ENCODE assay signal across 8 mouse cellular contexts in the genomic region with DNA sequence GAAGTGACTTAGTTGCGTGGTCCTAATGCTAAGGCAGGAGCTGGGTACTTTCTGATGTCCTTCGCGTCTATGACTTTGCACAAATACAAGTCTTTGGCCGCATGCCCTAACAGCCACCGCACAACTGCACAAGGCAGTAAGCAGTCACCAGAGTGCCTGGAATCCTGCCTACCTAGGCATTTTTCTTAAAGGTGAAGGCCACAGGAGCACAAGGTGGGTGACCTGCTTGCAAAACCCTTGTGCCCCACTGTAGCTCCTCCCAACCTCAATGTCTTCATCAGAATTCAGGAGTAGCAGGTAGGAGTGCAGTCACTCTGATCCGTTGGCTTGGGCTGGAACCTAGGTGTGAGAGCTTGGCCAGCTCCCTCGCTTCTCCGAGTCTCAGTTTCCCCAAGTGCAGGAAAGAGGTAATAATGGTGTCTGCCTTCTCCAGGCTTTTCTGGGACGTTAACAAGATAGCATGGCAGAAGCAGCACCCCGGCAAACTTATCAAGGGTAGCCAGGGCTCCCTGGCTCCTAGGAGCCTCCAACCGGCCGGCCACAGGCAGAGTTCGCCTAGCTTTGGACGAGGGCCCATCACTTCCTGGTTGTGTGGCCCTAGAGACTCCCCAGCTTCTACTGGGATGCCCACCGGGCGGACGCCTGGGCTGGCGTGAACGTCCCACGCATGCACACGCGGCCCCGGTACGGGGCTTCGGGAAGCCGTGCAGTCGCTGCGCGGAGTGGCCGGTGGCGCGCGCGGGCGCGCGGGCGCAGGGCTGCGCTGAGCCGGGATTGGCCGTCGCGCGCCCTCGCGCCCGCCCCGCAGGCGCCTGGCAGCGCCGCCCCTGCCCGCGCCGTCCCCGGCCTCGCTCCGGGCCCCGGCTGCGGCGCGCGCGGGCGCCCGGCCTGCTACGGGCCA. TPM values are rescaled to one million over a fixed set of nuclear protein-coding genes. Genes with fewer than 3 reads are reported as not detected.
DNase-seq lines count a peak whose midpoint lies in the region; ATAC-seq lines count a peak whose summit lies in the region.

No protein-coding gene starts in this region.

- H3K4me3 ChIP-seq in embryonic facial prominence, embryonic 12.5 days, result peak overlapping the region; percentile 96
- H3K4me3 ChIP-seq in heart, embryonic 10.5 days, result peak overlapping the region; percentile 95
- H3K4me3 ChIP-seq in kidney, embryonic 14.5 days (ENCODE audit: low read length), result peak overlapping the region; percentile 89
- H3K4me3 ChIP-seq in liver, embryonic 16.5 days (ENCODE audit: low read depth, low read length), result peak overlapping the region; percentile 86
- peak overlapping the region; percentile 93 for H3K4me3 ChIP-seq in neural tube, embryonic 13.5 days

- no peaks in the 10 kb centered on the region for H3K9me3 ChIP-seq in embryonic facial prominence, embryonic 12.5 days
- no peaks in the 10 kb centered on the region for H3K9me3 ChIP-seq in heart, embryonic 10.5 days
- no peaks in the 10 kb centered on the region for H3K9me3 ChIP-seq in kidney, embryonic 14.5 days (ENCODE audit: control insufficient read depth, low read length)
- H3K9me3 ChIP-seq in liver, embryonic 16.5 days (replicated peaks; ENCODE audit: control insufficient read depth, low read length), result no peaks in the 10 kb centered on the region
- H3K9me3 ChIP-seq in neural tube, embryonic 13.5 days, result no peaks in the 10 kb centered on the region

- no peaks in the 10 kb centered on the region for H3K27me3 ChIP-seq in embryonic facial prominence, embryonic 12.5 days
- no peaks in the 10 kb centered on the region for H3K27me3 ChIP-seq in heart, embryonic 10.5 days (ENCODE audit: insufficient read depth, poor library complexity, severe bottlenecking)
- H3K27me3 ChIP-seq in kidney, embryonic 14.5 days (ENCODE audit: control insufficient read depth, insufficient read depth, low read length), result no peaks in the 10 kb centered on the region
- H3K27me3 ChIP-seq in liver, embryonic 16.5 days (ENCODE audit: control insufficient read depth, insufficient read depth, low read depth, low read length), result no peaks in the 10 kb centered on the region
- H3K27me3 ChIP-seq in neural tube, embryonic 13.5 days, result no peaks in the 10 kb centered on the region

- peak overlapping the region; percentile 92 for H3K4me2 ChIP-seq in embryonic facial prominence, embryonic 12.5 days (replicated peaks)
- peak overlapping the region; percentile 68 for H3K4me2 ChIP-seq in kidney, embryonic 14.5 days (replicated peaks; ENCODE audit: low read depth, low read length)
- H3K4me2 ChIP-seq in liver, embryonic 16.5 days (ENCODE audit: low read depth, low read length), result peak overlapping the region; percentile 97
- peak overlapping the region; percentile 94 for H3K4me2 ChIP-seq in neural tube, embryonic 13.5 days

- peak overlapping the region; percentile 95 for H3K9ac ChIP-seq in embryonic facial prominence, embryonic 12.5 days
- peak overlapping the region; percentile 98 for H3K9ac ChIP-seq in kidney, embryonic 14.5 days (ENCODE audit: low read depth, low read length)
- H3K9ac ChIP-seq in liver, embryonic 16.5 days (ENCODE audit: low read depth, low read length), result peak overlapping the region; percentile 88
- peak overlapping the region; percentile 97 for H3K9ac ChIP-seq in neural tube, embryonic 13.5 days

- WGBS in embryonic facial prominence, embryonic 12.5 days, result 7% methylated on average over 63 of the region's 66 CpGs
- 21% methylated on average over 66 of the region's 66 CpGs for WGBS in heart, embryonic 10.5 days
- WGBS in kidney, embryonic 14.5 days, result 6% methylated on average over 48 of the region's 66 CpGs
- 2% methylated on average over 50 of the region's 66 CpGs for WGBS in liver, embryonic 16.5 days (ENCODE audit: insufficient replicate concordance)
- WGBS in neural tube, embryonic 13.5 days, result 5% methylated on average over 61 of the region's 66 CpGs

- H3K27ac ChIP-seq in embryonic facial prominence, embryonic 12.5 days, result peak overlapping the region; percentile 87
- peak overlapping the region; percentile 97 for H3K27ac ChIP-seq in heart, embryonic 10.5 days
- peak overlapping the region; percentile 74; the same call in 1 of the 2 replicates for H3K27ac ChIP-seq in kidney, embryonic 14.5 days (ENCODE audit: low read depth, low read length)
- peak overlapping the region; percentile 87 for H3K27ac ChIP-seq in liver, embryonic 16.5 days (ENCODE audit: low read length)
- peak overlapping the region; percentile 86 for H3K27ac ChIP-seq in neural tube, embryonic 13.5 days (replicated peaks)

- ATAC-seq in embryonic facial prominence, embryonic 12.5 days (ENCODE audit: insufficient number of reproducible peaks, insufficient read depth, low FRiP score, low TSS enrichment), result peak; percentile 90
- ATAC-seq in kidney, embryonic 14.5 days (ENCODE audit: low FRiP score, low TSS enrichment), result peak; percentile 83
- peak; percentile 82 for ATAC-seq in liver, embryonic 16.5 days (ENCODE audit: low read depth)
- peak; percentile 90 for ATAC-seq in neural tube, embryonic 13.5 days (ENCODE audit: low read depth)

- peaks cover 27% of the 10 kb centered on the region for H3K36me3 ChIP-seq in embryonic facial prominence, embryonic 12.5 days
- peaks cover 32% of the 10 kb centered on the region for H3K36me3 ChIP-seq in heart, embryonic 10.5 days
- peaks cover 29% of the 10 kb centered on the region for H3K36me3 ChIP-seq in kidney, embryonic 14.5 days (ENCODE audit: control insufficient read depth, insufficient read depth, low read length)
- peaks cover 20% of the 10 kb centered on the region for H3K36me3 ChIP-seq in liver, embryonic 16.5 days (ENCODE audit: control insufficient read depth, insufficient read depth)
- H3K36me3 ChIP-seq in neural tube, embryonic 13.5 days, result peaks cover 29% of the 10 kb centered on the region

- peak; percentile 85 for DNase-seq in CD4-positive, CD25-positive, alpha-beta regulatory T cell, adult 2 months (ENCODE audit: low read depth, low spot score)
- DNase-seq in adrenal gland, postnatal 14 days, result peak; percentile 89
- peak; percentile 88 for DNase-seq in heart, embryonic 10.5 days (ENCODE audit: low spot score)
- DNase-seq in thymus, postnatal 0 days (ENCODE audit: low spot score), result peak; percentile 79

- H3K4me1 ChIP-seq in embryonic facial prominence, embryonic 12.5 days, result peaks cover 43% of the 10 kb centered on the region
- peaks cover 30% of the 10 kb centered on the region for H3K4me1 ChIP-seq in heart, embryonic 10.5 days
- H3K4me1 ChIP-seq in kidney, embryonic 14.5 days (ENCODE audit: control insufficient read depth, insufficient read depth, low read length), result peaks cover 19% of the 10 kb centered on the region
- peaks cover 71% of the 10 kb centered on the region for H3K4me1 ChIP-seq in liver, embryonic 16.5 days (ENCODE audit: control insufficient read depth, low read depth, low read length)
- H3K4me1 ChIP-seq in neural tube, embryonic 13.5 days (replicated peaks), result peaks cover 47% of the 10 kb centered on the region

RNA-seq across cellular contexts. Expression of a gene that starts 5.2 kb away (rescaled TPM):
- 146 and 162 TPM in 2 replicates for total RNA-seq in adrenal gland, postnatal 14 days (2021)
- polyA plus RNA-seq in embryonic facial prominence, embryonic 12.5 days (2016; fragmentation: Nextera tagmentation; extraction: Ambion mirVana), result 60.9 and 71.3 TPM in 2 replicates
- 49.6 and 54.5 TPM in 2 replicates for polyA plus RNA-seq in heart, embryonic 10.5 days (2016; fragmentation: Nextera tagmentation; extraction: Ambion mirVana)
- polyA plus RNA-seq in kidney, embryonic 14.5 days (2014; fragmentation: Nextera tagmentation; extraction: Ambion mirVana), result 54.7 and 58.6 TPM in 2 replicates
- 39.6 and 41.5 TPM in 2 replicates for polyA plus RNA-seq in liver, embryonic 16.5 days (2015; fragmentation: Nextera tagmentation; extraction: Ambion mirVana)
- 34.0 and 37.8 TPM in 2 replicates for polyA plus RNA-seq in neural tube, embryonic 13.5 days (2015; fragmentation: Nextera tagmentation; extraction: Ambion mirVana)
- 47.9 and 50.8 TPM in 2 replicates for polyA plus RNA-seq in thymus, postnatal 0 days (2015; fragmentation: Nextera tagmentation; extraction: Ambion mirVana)

RNA-seq across cellular contexts. Expression of a gene that starts 19.1 kb away (rescaled TPM):
- 90.7 and 103 TPM in 2 replicates for total RNA-seq in adrenal gland, postnatal 14 days (2021)
- 94.4 and 94.7 TPM in 2 replicates for polyA plus RNA-seq in embryonic facial prominence, embryonic 12.5 days (2016; fragmentation: Nextera tagmentation; extraction: Ambion mirVana)
- 74.4 and 80.5 TPM in 2 replicates for polyA plus RNA-seq in heart, embryonic 10.5 days (2016; fragmentation: Nextera tagmentation; extraction: Ambion mirVana)
- polyA plus RNA-seq in kidney, embryonic 14.5 days (2014; fragmentation: Nextera tagmentation; extraction: Ambion mirVana), result 66.3 and 102 TPM in 2 replicates
- polyA plus RNA-seq in liver, embryonic 16.5 days (2015; fragmentation: Nextera tagmentation; extraction: Ambion mirVana), result 34.5 and 36.2 TPM in 2 replicates
- 106 and 107 TPM in 2 replicates for polyA plus RNA-seq in neural tube, embryonic 13.5 days (2015; fragmentation: Nextera tagmentation; extraction: Ambion mirVana)
- 76.5 and 90.9 TPM in 2 replicates for polyA plus RNA-seq in thymus, postnatal 0 days (2015; fragmentation: Nextera tagmentation; extraction: Ambion mirVana)

RNA-seq across cellular contexts. Expression of a gene that starts 33.3 kb away (rescaled TPM):
- total RNA-seq in adrenal gland, postnatal 14 days (2021), result 21.2 and 23.9 TPM in 2 replicates
- 29.5 and 30.7 TPM in 2 replicates for polyA plus RNA-seq in embryonic facial prominence, embryonic 12.5 days (2016; fragmentation: Nextera tagmentation; extraction: Ambion mirVana)
- polyA plus RNA-seq in heart, embryonic 10.5 days (2016; fragmentation: Nextera tagmentation; extraction: Ambion mirVana), result 13.3 and 18.3 TPM in 2 replicates
- polyA plus RNA-seq in kidney, embryonic 14.5 days (2014; fragmentation: Nextera tagmentation; extraction: Ambion mirVana), result 29.4 and 31.7 TPM in 2 replicates
- 8.4 and 9.3 TPM in 2 replicates for polyA plus RNA-seq in liver, embryonic 16.5 days (2015; fragmentation: Nextera tagmentation; extraction: Ambion mirVana)
- polyA plus RNA-seq in neural tube, embryonic 13.5 days (2015; fragmentation: Nextera tagmentation; extraction: Ambion mirVana), result 19.9 and 20.7 TPM in 2 replicates
- polyA plus RNA-seq in thymus, postnatal 0 days (2015; fragmentation: Nextera tagmentation; extraction: Ambion mirVana), result 39.5 and 40.2 TPM in 2 replicates

RNA-seq across cellular contexts. Expression of a gene that starts 38.0 kb away (rescaled TPM):
- total RNA-seq in adrenal gland, postnatal 14 days (2021), result 13.4 and 18.4 TPM in 2 replicates
- 26.5 and 27.2 TPM in 2 replicates for polyA plus RNA-seq in embryonic facial prominence, embryonic 12.5 days (2016; fragmentation: Nextera tagmentation; extraction: Ambion mirVana)
- polyA plus RNA-seq in heart, embryonic 10.5 days (2016; fragmentation: Nextera tagmentation; extraction: Ambion mirVana), result 25.5 and 26.8 TPM in 2 replicates
- polyA plus RNA-seq in kidney, embryonic 14.5 days (2014; fragmentation: Nextera tagmentation; extraction: Ambion mirVana), result 12.8 and 23.8 TPM in 2 replicates
- 9.2 and 9.9 TPM in 2 replicates for polyA plus RNA-seq in liver, embryonic 16.5 days (2015; fragmentation: Nextera tagmentation; extraction: Ambion mirVana)
- 26.4 and 27.8 TPM in 2 replicates for polyA plus RNA-seq in neural tube, embryonic 13.5 days (2015; fragmentation: Nextera tagmentation; extraction: Ambion mirVana)
- 17.5 and 17.8 TPM in 2 replicates for polyA plus RNA-seq in thymus, postnatal 0 days (2015; fragmentation: Nextera tagmentation; extraction: Ambion mirVana)

Comparison
In these comparisons a context has a peak if more than half of its experiments do, and no peak if none do; other contexts are left out.
1. Peak in every context shown above with its lines: DNase-seq, ATAC-seq, H3K4me3 ChIP-seq and H3K27ac ChIP-seq.